ENCODE assay signal across 20 mouse cellular contexts in the genomic region with DNA sequence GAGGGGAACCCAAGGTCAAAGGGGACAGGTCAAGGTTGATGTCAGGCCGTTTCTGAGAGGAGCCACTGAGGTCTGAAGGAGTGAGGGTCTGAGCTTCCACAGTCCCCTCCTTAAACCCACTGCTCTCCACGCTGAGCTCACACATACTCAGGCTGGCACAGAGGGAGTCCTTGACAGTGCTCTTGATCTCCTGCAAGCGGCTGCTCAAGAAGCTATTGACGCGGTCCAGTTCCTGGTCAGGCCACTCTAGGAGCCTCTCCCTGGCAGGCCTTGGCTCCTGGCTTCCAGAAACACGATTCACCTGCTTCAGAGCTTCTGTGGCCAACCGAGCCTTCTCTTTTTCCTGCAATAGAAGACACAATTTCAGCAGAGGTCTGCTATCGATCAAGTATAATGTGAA.
"Had no signal": no experiment of that assay in that cellular context is flagged by ENCODE, and none has a peak within 500 bp of the region (broad histone marks: within the 10 kb centered on the region; RNA-seq: fewer than 3 reads in every experiment).

No protein-coding gene starts in this region.

- H3K9me3 ChIP-seq: kidney, embryonic 15.5 days; limb, embryonic 12.5 days; limb, embryonic 15.5 days; midbrain, embryonic 12.5 days; midbrain, embryonic 15.5 days; neural tube, embryonic 12.5 days; neural tube, embryonic 15.5 days had no signal

- H3K4me1 ChIP-seq: kidney, embryonic 15.5 days; limb, embryonic 12.5 days; limb, embryonic 15.5 days; midbrain, embryonic 12.5 days; midbrain, embryonic 15.5 days; neural tube, embryonic 12.5 days; neural tube, embryonic 15.5 days had no signal

- H3K27ac ChIP-seq: kidney, embryonic 15.5 days; left cerebral cortex, adult 2 months; limb, embryonic 12.5 days; limb, embryonic 15.5 days; liver, embryonic 14.5 days; midbrain, embryonic 12.5 days; midbrain, embryonic 15.5 days; neural tube, embryonic 12.5 days; neural tube, embryonic 15.5 days had no signal

- DNase-seq: layer of hippocampus, postnatal 36 days; left cerebral cortex, postnatal 4 days; liver, postnatal 0 days; retina, postnatal 1 day; right cerebral cortex, postnatal 25 days; thymus, adult 2 months; thymus, postnatal 14 days; thymus, postnatal 4 days had no signal

- ATAC-seq: inflammation-experienced regulatory T-cells, adult 6 months; intestine, embryonic 16.5 days; liver, postnatal 0 days; midbrain, embryonic 15.5 days had no signal

- H3K27me3 ChIP-seq: kidney, embryonic 15.5 days; limb, embryonic 12.5 days; limb, embryonic 15.5 days; midbrain, embryonic 12.5 days; midbrain, embryonic 15.5 days; neural tube, embryonic 12.5 days; neural tube, embryonic 15.5 days had no signal

- H3K4me3 ChIP-seq: kidney, embryonic 15.5 days; left cerebral cortex, adult 2 months; limb, embryonic 12.5 days; limb, embryonic 15.5 days; midbrain, embryonic 12.5 days; midbrain, embryonic 15.5 days; neural tube, embryonic 12.5 days; neural tube, embryonic 15.5 days had no signal

- H3K4me2 ChIP-seq: kidney, embryonic 15.5 days; limb, embryonic 12.5 days; limb, embryonic 15.5 days; liver, embryonic 11.5 days; midbrain, embryonic 12.5 days; midbrain, embryonic 15.5 days; neural tube, embryonic 12.5 days; neural tube, embryonic 15.5 days had no signal

- H3K9ac ChIP-seq: kidney, embryonic 15.5 days; limb, embryonic 12.5 days; limb, embryonic 15.5 days; liver, embryonic 14.5 days; liver, postnatal 0 days; midbrain, embryonic 12.5 days; midbrain, embryonic 15.5 days; neural tube, embryonic 12.5 days; neural tube, embryonic 15.5 days had no signal
